Mouse (Mus musculus): ENCODE results near the gene Crb3. TPM values are rescaled to one million over a fixed set of nuclear protein-coding genes. Genes with fewer than 3 reads are reported as not detected.
A peak's percentile ranks its signal among the peaks of the same experiment; 100 is the strongest.

Gene Crb3
- polyA plus RNA-seq, 2 experiments = 5.5 to 8.3 TPM

GRCm38 (mm10) chr17:57020960-57021359, 37.9 kb upstream of the Crb3 start:
- 90% methylated on average over 5 of the region's 5 CpGs for WGBS
- peaks cover 59% of the 10 kb centered on the region for H3K36me3 ChIP-seq (ENCODE audit: control insufficient read depth, insufficient read depth, low read length)
- no peak for TF ChIP-seq POLR2A (IDR thresholded peaks at IDR 0.05; ENCODE audit: borderline replicate concordance, extremely low read depth, insufficient read depth, insufficient read length)
- H3K27me3 ChIP-seq (ENCODE audit: control insufficient read depth, insufficient read depth, low read length) = no peaks in the 10 kb centered on the region
- no peak overlapping the region for H3K27ac ChIP-seq (replicated peaks; ENCODE audit: low read depth, low read length)
- H3K4me1 ChIP-seq (ENCODE audit: control insufficient read depth, insufficient read depth, low read length) = no peaks in the 10 kb centered on the region
- H3K9me3 ChIP-seq (ENCODE audit: control insufficient read depth, low read length) = no peaks in the 10 kb centered on the region
- no peak overlapping the region for H3K4me2 ChIP-seq (replicated peaks; ENCODE audit: low read depth, low read length, severe bottlenecking)
- no peak overlapping the region for H3K9ac ChIP-seq (ENCODE audit: low read depth, low read length, severe bottlenecking)
- H3K4me3 ChIP-seq (replicated peaks; ENCODE audit: low read length) = no peak overlapping the region
- no peak for ATAC-seq (ENCODE audit: low FRiP score, low read depth)
- no peak for DNase-seq (ENCODE audit: low spot score)

- DNase-seq (ENCODE audit: low spot score) = no peak
- 93% methylated on average over 4 of the region's 4 CpGs for WGBS
- H3K36me3 ChIP-seq (ENCODE audit: control insufficient read depth, insufficient read depth, low read length) = peaks cover 63% of the 10 kb centered on the region
These were observed 31.4 kb upstream of the Crb3 start for GRCm38 (mm10) chr17:57027471-57027870.

GRCm38 (mm10) chr17:57029691-57030090, 29.2 kb upstream of the Crb3 start:
- Histone ChIP-seq H3K9me3 (ENCODE audit: control insufficient read depth, low read length) (no peaks in the 10 kb centered on the region), H3K4me3 (replicated peaks; ENCODE audit: low read length) (peak overlapping the region; percentile 94), H3K27ac (replicated peaks; ENCODE audit: low read depth, low read length) (no peak overlapping the region), H3K4me1 (ENCODE audit: control insufficient read depth, insufficient read depth, low read length) (peaks cover 14% of the 10 kb centered on the region), H3K4me2 (replicated peaks; ENCODE audit: low read depth, low read length, severe bottlenecking) (peak overlapping the region; percentile 96), H3K9ac (ENCODE audit: low read depth, low read length, severe bottlenecking) (peak overlapping the region; percentile 100), H3K27me3 (ENCODE audit: control insufficient read depth, insufficient read depth, low read length) (no peaks in the 10 kb centered on the region), H3K36me3 (ENCODE audit: control insufficient read depth, insufficient read depth, low read length) (peaks cover 41% of the 10 kb centered on the region)
- no peak for ATAC-seq (ENCODE audit: low FRiP score, low read depth)
- TF ChIP-seq POLR2A (IDR thresholded peaks at IDR 0.05; ENCODE audit: borderline replicate concordance, extremely low read depth, insufficient read depth, insufficient read length) = no peak
- 31% methylated on average over 8 of the region's 8 CpGs for WGBS
- no peak for DNase-seq (ENCODE audit: low spot score)

More at GRCm38 (mm10) chr17:57027471-57027870, 31.4 kb upstream of the Crb3 start:
- Histone ChIP-seq H3K9ac (ENCODE audit: low read depth, low read length, severe bottlenecking) (no peak overlapping the region), H3K27me3 (ENCODE audit: control insufficient read depth, insufficient read depth, low read length) (no peaks in the 10 kb centered on the region), H3K4me1 (ENCODE audit: control insufficient read depth, insufficient read depth, low read length) (peaks cover 14% of the 10 kb centered on the region), H3K9me3 (ENCODE audit: control insufficient read depth, low read length) (no peaks in the 10 kb centered on the region), H3K27ac (replicated peaks; ENCODE audit: low read depth, low read length) (no peak overlapping the region), H3K4me3 (replicated peaks; ENCODE audit: low read length) (no peak overlapping the region), H3K4me2 (replicated peaks; ENCODE audit: low read depth, low read length, severe bottlenecking) (no peak overlapping the region)
- no peak for TF ChIP-seq POLR2A (IDR thresholded peaks at IDR 0.05; ENCODE audit: borderline replicate concordance, extremely low read depth, insufficient read depth, insufficient read length)
- ATAC-seq (ENCODE audit: low FRiP score, low read depth) = no peak

- Histone ChIP-seq H3K36me3 (ENCODE audit: control insufficient read depth, insufficient read depth, low read length) (peaks cover 27% of the 10 kb centered on the region), H3K4me1 (ENCODE audit: control insufficient read depth, insufficient read depth, low read length) (peaks cover 14% of the 10 kb centered on the region), H3K27me3 (ENCODE audit: control insufficient read depth, insufficient read depth, low read length) (no peaks in the 10 kb centered on the region), H3K9ac (ENCODE audit: low read depth, low read length, severe bottlenecking) (peak within 1 kb of the TSS; percentile 100), H3K4me2 (replicated peaks; ENCODE audit: low read depth, low read length, severe bottlenecking) (peak within 1 kb of the TSS; percentile 96), H3K4me3 (replicated peaks; ENCODE audit: low read length) (peak within 1 kb of the TSS; percentile 94), H3K27ac (replicated peaks; ENCODE audit: low read depth, low read length) (peak within 1 kb of the TSS; percentile 94), H3K9me3 (ENCODE audit: control insufficient read depth, low read length) (no peaks in the 10 kb centered on the region)
- TF ChIP-seq POLR2A (IDR thresholded peaks at IDR 0.05; ENCODE audit: borderline replicate concordance, extremely low read depth, insufficient read depth, insufficient read length) = peak; percentile 54; the same call in 1 of the 2 replicates
- ATAC-seq (ENCODE audit: low FRiP score, low read depth) = no peak
- 1% methylated on average over 37 of the region's 99 CpGs for WGBS
- DNase-seq (ENCODE audit: low spot score) = peak; percentile 9
These were observed 27.8 kb upstream of the Crb3 start, which contains the start of gene Khsrp for GRCm38 (mm10) chr17:57030931-57031660. Gene Khsrp (minus strand): TSS chr17:57031522.

GRCm38 (mm10) chr17:57031661-57032420, 27.1 kb upstream of the Crb3 start:
- peak; percentile 91; the same call in 1 of the 2 replicates for TF ChIP-seq POLR2A (IDR thresholded peaks at IDR 0.05; ENCODE audit: borderline replicate concordance, extremely low read depth, insufficient read depth, insufficient read length)
- peak overlapping the region; percentile 40; the same call in 1 of the 2 replicates for H3K9ac ChIP-seq (ENCODE audit: low read depth, low read length, severe bottlenecking)

More at GRCm38 (mm10) chr17:57031661-57032420, 27.1 kb upstream of the Crb3 start:
- Histone ChIP-seq H3K4me1 (ENCODE audit: control insufficient read depth, insufficient read depth, low read length) (peaks cover 14% of the 10 kb centered on the region), H3K4me3 (replicated peaks; ENCODE audit: low read length) (peak overlapping the region; percentile 94), H3K4me2 (replicated peaks; ENCODE audit: low read depth, low read length, severe bottlenecking) (peak overlapping the region; percentile 64), H3K27ac (replicated peaks; ENCODE audit: low read depth, low read length) (peak overlapping the region; percentile 53), H3K27me3 (ENCODE audit: control insufficient read depth, insufficient read depth, low read length) (no peaks in the 10 kb centered on the region), H3K9me3 (ENCODE audit: control insufficient read depth, low read length) (no peaks in the 10 kb centered on the region), H3K36me3 (ENCODE audit: control insufficient read depth, insufficient read depth, low read length) (peaks cover 20% of the 10 kb centered on the region)
- DNase-seq (ENCODE audit: low spot score) = peak; percentile 100
- WGBS = under 1% methylated on average over 38 of the region's 38 CpGs
- peak; percentile 97 for ATAC-seq (ENCODE audit: low FRiP score, low read depth)

Measured in limb, embryonic 14.5 days (tissue).